Mouse (Mus musculus) liver, embryonic 14.5 days (tissue): ENCODE measurements around the gene 2410137M14Rik.

Experiments used
- CTCF ChIP-seq: IDR thresholded peaks from 2 replicates; pipeline ENCODE4 v1.5.1; 2016; ENCODE audit warnings: antibody characterized with exemption, low read depth, control low read depth
- EP300 ChIP-seq: IDR thresholded peaks from 2 replicates; pipeline ENCODE4 v1.6.1; 2016; ENCODE audit warnings: antibody characterized with exemption, low read depth

- TF ChIP-seq CTCF: no peak
- no peak for TF ChIP-seq EP300
These were observed 50.8 kb downstream of the 2410137M14Rik start for GRCm38 (mm10) chr17:36930233-36930632.
